Mouse (Mus musculus): ENCODE results near the gene Tbc1d15.
"Not testable (repeated sequence)": the region's sequence is repeated elsewhere in the genome, so short reads cannot be mapped to it uniquely, and the experiment has no call there.

Tbc1d15 gene

DNA sequence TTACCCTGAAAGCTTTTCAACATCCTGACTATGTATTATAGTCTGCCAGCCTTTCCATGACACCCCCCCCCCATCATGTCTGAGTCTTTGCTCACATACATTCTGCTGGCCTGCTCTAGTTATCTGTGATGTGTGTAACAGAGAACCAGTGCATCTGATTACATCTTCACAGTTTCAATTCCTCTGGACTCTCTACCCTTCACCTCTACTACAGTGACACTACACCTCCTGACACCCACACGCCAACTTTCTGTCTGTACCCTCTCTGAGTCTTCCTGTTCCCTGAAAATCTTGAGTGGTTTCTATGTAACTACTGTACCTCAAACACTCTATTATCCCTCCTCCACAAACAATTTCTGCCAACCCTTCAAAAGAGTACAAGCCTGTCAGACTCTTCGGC, 5.8 kb downstream of the Tbc1d15 start:
- DNase-seq (ENCODE audit: low read depth, low spot score), result no peak

- DNase-seq (ENCODE audit: low read depth, low spot score), result peak; percentile 63
Measured at GRCm38 (mm10) chr10:115241082-115241595, 10.1 kb downstream of the Tbc1d15 start.

- DNase-seq (ENCODE audit: low read depth, low spot score), result no peak
Measured at GRCm38 (mm10) chr10:115237931-115238330, 13.3 kb downstream of the Tbc1d15 start.

DNA sequence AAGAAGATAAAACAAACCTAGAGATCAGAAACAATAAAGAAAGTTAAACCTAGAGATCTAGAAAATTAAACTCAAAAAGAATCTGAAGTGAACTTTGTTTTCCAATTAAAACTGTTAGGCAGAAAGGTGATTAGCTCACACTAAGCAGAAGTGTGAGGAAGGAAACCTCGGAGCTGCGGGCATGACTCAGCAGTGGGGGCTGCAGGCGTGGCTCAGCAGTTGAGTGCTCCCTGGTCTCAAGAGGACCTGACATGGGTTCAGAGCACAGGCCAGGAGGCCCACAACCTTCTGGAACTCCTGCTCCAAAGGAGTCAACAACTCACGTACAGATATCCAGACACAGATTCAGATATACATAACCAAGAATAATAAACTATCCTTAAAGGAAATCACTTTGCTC, 14.5 kb downstream of the Tbc1d15 start:
- DNase-seq (ENCODE audit: low read depth, low spot score), result no peak

GRCm38 (mm10) chr10:115235501-115235900, 15.8 kb downstream of the Tbc1d15 start:
- DNase-seq (ENCODE audit: low read depth, low spot score), result no peak

- DNase-seq (ENCODE audit: low read depth, low spot score), result no peak
Measured at GRCm38 (mm10) chr10:115233798-115234197, 17.5 kb downstream of the Tbc1d15 start.

GRCm38 (mm10) chr10:115232513-115232912, 18.8 kb downstream of the Tbc1d15 start:
- no peak for DNase-seq (ENCODE audit: low read depth, low spot score)

- no peak for DNase-seq (ENCODE audit: low read depth, low spot score)
Measured at GRCm38 (mm10) chr10:115229023-115229422, 22.2 kb downstream of the Tbc1d15 start.

DNA sequence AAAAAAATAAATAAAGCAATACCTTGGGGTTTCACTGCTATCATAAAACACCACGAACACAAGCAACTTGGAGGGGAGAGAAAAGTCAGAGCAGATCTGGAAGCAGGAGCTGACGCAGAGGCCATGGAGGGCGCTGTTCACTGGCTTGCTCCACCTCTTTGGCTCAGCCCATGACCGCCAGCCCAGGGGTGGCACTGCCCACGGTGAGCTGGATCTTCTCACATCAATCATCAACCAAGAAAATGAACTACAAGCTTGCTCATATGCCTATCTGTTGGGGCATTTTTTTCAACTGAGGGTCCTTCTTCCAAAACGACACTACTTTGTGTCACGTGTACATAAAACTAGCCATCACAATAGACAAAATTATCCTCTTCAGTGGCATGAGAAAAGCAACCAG, 24.7 kb downstream of the Tbc1d15 start:
- no peak for DNase-seq (ENCODE audit: low read depth, low spot score)

DNA sequence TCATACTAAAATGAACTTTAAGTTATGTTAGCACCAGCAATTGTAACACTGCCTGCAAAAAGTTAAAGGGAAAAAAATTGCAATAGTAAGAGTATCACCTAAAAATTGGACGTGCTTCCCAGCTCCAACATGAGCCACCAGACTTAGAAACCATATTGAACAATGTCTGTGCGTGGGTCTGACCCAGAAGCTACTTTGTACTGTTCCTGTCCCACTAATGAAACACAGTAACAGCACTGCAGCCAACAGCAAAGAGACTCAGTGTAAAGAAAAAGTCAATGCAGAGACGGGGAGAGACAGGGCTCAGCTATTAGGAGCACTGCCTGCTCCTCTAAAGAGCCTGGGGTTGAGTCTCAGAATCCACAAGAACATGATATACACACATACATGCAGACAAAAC, 27.4 kb downstream of the Tbc1d15 start:
- peak; percentile 24 for DNase-seq (ENCODE audit: low read depth, low spot score)

DNA sequence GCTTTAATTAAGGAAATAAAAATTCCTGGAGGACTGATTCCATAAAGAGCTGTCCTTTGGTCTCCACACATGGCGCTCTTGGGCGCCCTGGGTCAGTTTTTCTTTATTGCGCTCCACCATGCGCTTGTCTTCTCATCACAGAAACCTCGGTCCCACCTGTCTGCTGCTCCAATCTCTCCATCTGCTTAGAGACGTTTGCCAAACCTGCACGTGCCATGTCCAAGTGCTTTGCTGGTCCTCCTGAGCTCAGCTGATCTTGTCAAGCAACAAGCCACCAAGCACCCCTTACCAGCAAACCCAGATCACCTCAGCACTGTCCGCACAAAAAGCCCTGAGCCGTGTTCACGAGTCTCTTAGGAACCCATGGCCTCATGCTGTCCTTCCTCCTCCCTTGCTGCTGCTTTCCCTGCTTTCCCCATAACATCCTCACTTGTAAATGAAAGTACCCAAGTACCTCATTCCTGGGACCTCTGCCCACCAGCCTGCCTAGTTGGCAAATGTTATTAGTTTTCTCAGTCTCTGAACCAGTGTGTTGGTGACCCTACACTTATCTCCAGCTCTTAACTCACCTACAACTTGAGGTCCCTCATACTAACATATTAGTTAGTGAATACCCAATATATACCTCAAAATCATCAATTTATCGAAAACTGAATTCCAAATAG, 38.2 kb downstream of the Tbc1d15 start:
- DNase-seq (ENCODE audit: low read depth, low spot score), result peak; percentile 87

DNA sequence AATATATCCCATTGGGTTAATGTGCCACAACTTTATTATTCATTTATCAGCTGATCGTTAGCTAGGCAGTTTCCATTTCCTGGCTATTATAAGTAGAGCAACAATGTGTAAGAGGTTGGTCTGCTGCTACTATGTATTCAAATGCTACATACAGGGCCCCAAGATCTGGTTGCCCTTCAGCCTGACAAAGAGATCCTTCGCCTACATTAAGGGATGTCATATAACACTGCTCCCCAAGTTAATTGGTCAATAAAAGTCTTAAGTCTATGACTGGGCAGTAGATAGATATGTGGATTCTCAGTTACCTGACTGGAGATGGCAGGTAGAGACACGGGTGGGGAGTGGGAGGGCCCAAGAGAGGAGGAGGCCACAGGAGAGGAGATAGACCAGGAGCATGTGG, 45.4 kb downstream of the Tbc1d15 start:
- DNase-seq (ENCODE audit: low read depth, low spot score), result no peak

- no peak for DNase-seq (ENCODE audit: low read depth, low spot score)
Measured at GRCm38 (mm10) chr10:115205284-115205683, 46.0 kb downstream of the Tbc1d15 start.

DNA sequence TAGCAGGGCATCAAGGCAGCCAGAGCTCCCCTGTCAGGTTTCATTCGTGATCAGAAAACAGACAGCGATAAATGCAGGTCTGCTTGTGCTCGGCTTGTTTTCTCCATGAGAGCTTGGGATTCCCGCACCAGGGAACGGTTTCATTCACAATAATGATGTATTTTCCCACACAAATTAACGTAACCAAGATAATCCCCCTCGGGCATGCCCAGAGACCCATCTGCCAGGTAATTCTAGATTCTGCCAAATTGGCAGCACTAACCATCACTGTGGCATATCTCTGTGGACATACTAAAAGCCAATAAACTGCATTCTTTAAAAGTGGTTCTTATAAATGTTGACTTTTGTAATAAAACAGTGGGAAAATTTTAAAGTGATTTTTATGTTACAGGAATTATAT, 60.1 kb downstream of the Tbc1d15 start:
- peak; percentile 68 for DNase-seq (ENCODE audit: low read depth, low spot score)

GRCm38 (mm10) chr10:115187390-115187789, 63.9 kb downstream of the Tbc1d15 start:
- no peak for DNase-seq (ENCODE audit: low read depth, low spot score)

DNA sequence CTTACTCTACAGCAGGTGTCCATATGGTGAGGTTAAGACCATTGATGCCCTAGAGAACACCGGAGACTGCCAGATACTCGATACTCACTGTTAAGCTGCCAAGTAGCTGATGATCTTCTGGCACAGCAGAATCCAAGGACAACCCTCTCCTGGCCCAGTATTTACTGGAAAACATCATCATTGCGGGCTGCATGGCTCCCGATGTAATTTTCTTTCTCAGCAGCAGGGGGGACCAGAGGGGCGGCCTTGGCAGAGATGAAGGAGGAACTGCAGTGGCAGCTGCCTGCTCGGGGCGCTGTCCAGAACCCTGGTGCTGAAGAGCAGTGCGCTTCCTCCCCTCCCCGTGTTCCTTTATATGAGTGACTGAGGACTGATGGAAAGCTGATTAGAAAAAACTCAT, 66.6 kb downstream of the Tbc1d15 start, which contains the start of gene Tph2:
Tph2 (minus strand) TSS at position 326 of the 400 bp plus-strand sequence.
- DNase-seq (ENCODE audit: low read depth, low spot score), result peak; percentile 82

GRCm38 (mm10) chr10:115181034-115181433, 70.2 kb downstream of the Tbc1d15 start:
- no peak for DNase-seq (ENCODE audit: low read depth, low spot score)

DNA sequence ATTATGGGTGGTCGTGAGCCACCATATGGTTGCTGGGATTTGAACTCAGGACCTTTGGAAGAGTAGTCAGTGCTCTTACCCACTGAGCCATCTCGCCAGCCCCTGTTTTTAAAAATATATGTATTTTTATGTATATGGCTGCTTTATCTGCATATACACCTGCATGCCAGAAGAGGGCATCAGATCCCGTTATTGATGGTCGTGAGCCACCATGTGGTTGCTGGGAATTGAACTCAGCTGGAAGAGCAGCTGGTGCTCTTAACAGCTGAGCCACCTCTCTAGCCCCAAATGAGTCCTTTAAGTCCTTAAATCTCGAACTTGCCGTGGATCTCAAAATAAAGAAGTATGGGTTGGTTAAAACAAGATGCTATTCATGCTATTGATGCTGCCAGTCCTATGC, 73.2 kb downstream of the Tbc1d15 start:
- DNase-seq (ENCODE audit: low read depth, low spot score), result not testable (repeated sequence)

GRCm38 (mm10) chr10:115175591-115175991, 75.7 kb downstream of the Tbc1d15 start:
- DNase-seq (ENCODE audit: low read depth, low spot score), result peak; percentile 89

DNA sequence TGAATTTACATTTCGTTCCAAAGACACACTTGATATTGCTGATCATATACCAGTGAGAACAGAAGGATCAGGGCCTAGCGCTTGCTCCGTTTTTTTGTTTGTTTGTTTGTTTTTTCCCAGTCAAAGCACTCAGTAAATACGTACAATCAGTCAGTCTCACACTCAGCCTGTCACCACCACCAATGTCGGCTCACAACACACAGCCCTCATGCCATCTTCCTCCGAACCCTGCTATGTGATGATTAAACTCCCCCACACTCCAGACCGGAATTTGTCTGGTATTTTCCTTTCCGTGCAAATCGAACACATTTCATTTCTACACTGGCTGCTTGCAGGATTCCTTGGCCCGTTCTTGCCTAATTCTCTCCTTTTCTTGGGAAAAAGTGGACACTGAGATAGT, 77.9 kb downstream of the Tbc1d15 start:
- DNase-seq (ENCODE audit: low read depth, low spot score), result no peak

DNA sequence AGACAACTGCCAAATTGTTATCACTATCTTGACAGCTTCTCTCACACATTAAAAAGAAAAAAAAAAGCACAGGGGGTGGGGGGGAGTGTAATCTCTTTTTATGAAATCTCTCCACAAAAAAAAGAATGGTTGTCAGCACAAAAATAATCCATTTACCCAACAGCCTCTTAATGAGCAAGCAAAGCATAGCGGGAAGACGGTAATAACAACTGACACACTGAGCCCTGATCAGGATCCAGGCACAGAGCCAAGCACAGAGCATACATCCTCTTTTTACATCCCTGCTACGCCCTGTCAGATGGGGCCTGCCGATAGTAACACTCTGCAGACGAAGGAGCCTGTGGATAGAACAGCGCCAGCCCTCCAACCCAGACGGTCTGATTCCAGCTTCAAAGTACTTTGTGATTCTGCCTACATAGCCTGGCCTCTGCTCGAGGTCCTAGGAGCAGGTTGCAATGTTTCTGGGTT, 79.9 kb downstream of the Tbc1d15 start:
- peak; percentile 66 for DNase-seq (ENCODE audit: low read depth, low spot score)

DNA sequence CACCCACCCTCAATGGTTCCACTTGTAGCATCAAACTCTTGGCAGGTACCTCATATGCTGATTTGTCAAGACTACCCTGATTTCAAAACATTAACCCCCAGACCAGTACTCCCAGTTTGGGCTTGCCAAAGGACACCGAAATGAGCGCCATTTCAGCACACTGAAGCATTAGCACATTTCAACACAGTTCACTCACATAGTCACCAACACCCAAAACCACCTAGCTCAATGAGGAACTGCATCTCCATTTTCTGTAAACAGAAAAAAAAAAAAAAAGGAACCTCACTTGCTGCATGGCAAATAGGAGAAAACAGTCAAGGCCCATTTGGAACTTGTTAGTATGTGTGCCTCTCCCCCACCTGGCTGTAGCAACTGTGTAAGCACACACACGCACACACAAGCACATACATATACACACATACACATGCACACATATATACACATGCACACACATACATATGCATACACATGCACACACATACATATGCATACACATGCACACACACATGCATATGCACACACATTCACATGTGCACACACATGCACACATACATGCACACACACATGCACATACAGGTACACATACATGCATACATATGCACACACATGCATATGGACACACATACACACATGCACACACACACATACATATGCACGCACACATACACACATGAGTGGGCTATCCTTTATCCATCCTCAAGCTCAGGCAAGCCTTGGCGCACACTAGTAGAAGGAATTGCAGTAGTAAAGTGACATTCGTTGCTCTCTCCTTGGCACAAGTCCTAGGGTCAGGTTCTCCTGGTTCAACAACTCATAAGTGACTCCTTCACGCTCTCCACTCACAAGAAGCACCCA, 80.5 kb downstream of the Tbc1d15 start:
- no peak for DNase-seq (ENCODE audit: low read depth, low spot score)

- no peak for DNase-seq (ENCODE audit: low read depth, low spot score)
Measured at GRCm38 (mm10) chr10:115169410-115169809, 81.9 kb downstream of the Tbc1d15 start.
